Mouse (Mus musculus): ENCODE measurements around the gene Irf2bp2.

GRCm38 (mm10) chr8:126538648-126539354 is 55.0 kb downstream of the Irf2bp2 start:
- no peak for TF ChIP-seq POLR2A (IDR thresholded peaks at IDR 0.05; ENCODE audit: borderline replicate concordance, extremely low read depth, low read depth, low read length)
- no peak for TF ChIP-seq CTCF (IDR thresholded peaks at IDR 0.05; ENCODE audit: insufficient read depth, low read length)
